Mouse (Mus musculus) heart, embryonic 13.5 days (tissue): ENCODE measurements at regions not wholly inside any gene's neighbourhood (a gene's known extent, or its start where the extent isn't known, plus 50 kb on each side); places are given as distances from the start of the nearest gene placed in this dataset.

Source experiments
- ATAC-seq: fragments of 200-750 bp; cut with Nextera tagmentation; 2 replicates; pipeline ENCODE4 v1.8.0; 2017; ENCODE audit warnings: moderate TSS enrichment; ENCODE audit not compliant: insufficient number of reproducible peaks, low FRiP score, low TSS enrichment; ENCODE audit errors: extremely low read depth
- H3K27ac ChIP-seq: fragments of 300-500 bp; sonication (generic); replicated peaks from 2 replicates; pipeline ENCODE4 v1.5.1; 2015; ENCODE audit warnings: moderate library complexity, mild to moderate bottlenecking, inconsistent platforms
- H3K27me3 ChIP-seq: fragments of 300-500 bp; sonication (generic); replicated peaks from 2 replicates; pipeline ENCODE4 v1.6.1; 2015; ENCODE audit warnings: mild to moderate bottlenecking, inconsistent platforms
- H3K36me3 ChIP-seq: fragments of 300-500 bp; sonication (generic); 2 replicates; pipeline ENCODE4 v1.6.1; 2015; ENCODE audit warnings: mild to moderate bottlenecking, inconsistent platforms
- H3K4me1 ChIP-seq: fragments of 300-500 bp; sonication (generic); 2 replicates; pipeline ENCODE4 v1.6.1; 2015; ENCODE audit warnings: inconsistent platforms
- H3K4me2 ChIP-seq: fragments of 300-500 bp; sonication (generic); 2 replicates; pipeline ENCODE4 v1.6.1; 2015; ENCODE audit warnings: inconsistent platforms, mild to moderate bottlenecking, moderate library complexity
- H3K4me3 ChIP-seq: fragments of 300-500 bp; sonication (generic); 2 replicates; pipeline ENCODE4 v1.5.1; 2015; ENCODE audit warnings: moderate library complexity, mild to moderate bottlenecking, inconsistent platforms
- H3K9ac ChIP-seq: fragments of 300-500 bp; sonication (generic); 2 replicates; pipeline ENCODE4 v1.6.1; 2015; ENCODE audit warnings: inconsistent platforms, mild to moderate bottlenecking, moderate library complexity
- H3K9me3 ChIP-seq: fragments of 300-500 bp; sonication (generic); 2 replicates; pipeline ENCODE4 v1.6.1; 2016; ENCODE audit warnings: inconsistent platforms
- WGBS: fragments of 180-500 bp; shearing (Covaris S2); methylation state at CpG from one replicate; pipeline ENCODE4 v1.1.7; 2015; ENCODE audit warnings: mixed read lengths; 5-methylcytosine and 5-hydroxymethylcytosine counted together

- WGBS, result 76% methylated on average over 1 of the region's 1 CpGs
- no peak overlapping the region for H3K4me3 ChIP-seq
- no peak overlapping the region for H3K27ac ChIP-seq
- no peak for ATAC-seq
- H3K36me3 ChIP-seq, result no peaks in the 10 kb centered on the region
- H3K4me1 ChIP-seq, result no peaks in the 10 kb centered on the region
- H3K9me3 ChIP-seq, result no peaks in the 10 kb centered on the region
- no peak overlapping the region for H3K4me2 ChIP-seq
- H3K9ac ChIP-seq, result no peak overlapping the region
- no peaks in the 10 kb centered on the region for H3K27me3 ChIP-seq
These were observed 50.4 kb upstream of the Atg10 start for GRCm38 (mm10) chr13:91274131-91274530.

- Histone ChIP-seq H3K4me1 (no peaks in the 10 kb centered on the region), H3K4me2 (no peak overlapping the region), H3K9ac (no peak overlapping the region), H3K4me3 (no peak overlapping the region), H3K27ac (no peak overlapping the region), H3K27me3 (no peaks in the 10 kb centered on the region), H3K9me3 (no peaks in the 10 kb centered on the region), H3K36me3 (no peaks in the 10 kb centered on the region)
- WGBS, result 55% methylated on average over 6 of the region's 6 CpGs
- no peak for ATAC-seq
These were observed 50.8 kb upstream of the Atg10 start for GRCm38 (mm10) chr13:91274615-91275014.

GRCm38 (mm10) chr13:91279487-91279886 is 55.7 kb upstream of the Atg10 start:
- no peaks in the 10 kb centered on the region for H3K27me3 ChIP-seq
- H3K4me1 ChIP-seq, result no peaks in the 10 kb centered on the region
- no peak overlapping the region for H3K9ac ChIP-seq
- 75% methylated on average over 3 of the region's 3 CpGs for WGBS
- no peak for ATAC-seq
- no peaks in the 10 kb centered on the region for H3K9me3 ChIP-seq
- H3K4me2 ChIP-seq, result no peak overlapping the region
- H3K36me3 ChIP-seq, result no peaks in the 10 kb centered on the region
- H3K4me3 ChIP-seq, result no peak overlapping the region
- H3K27ac ChIP-seq, result no peak overlapping the region

- Histone ChIP-seq H3K36me3 (no peaks in the 10 kb centered on the region), H3K27me3 (no peaks in the 10 kb centered on the region), H3K4me3 (no peak overlapping the region), H3K4me2 (no peak overlapping the region), H3K27ac (no peak overlapping the region), H3K4me1 (no peaks in the 10 kb centered on the region), H3K9me3 (0 out of 2 replicates have a peak, but pooled peaks cover 5% of the 10 kb centered on the region), H3K9ac (no peak overlapping the region)
- WGBS, result 67% methylated on average over 7 of the region's 7 CpGs
- no peak for ATAC-seq
These were observed 71.9 kb upstream of the Atg10 start for GRCm38 (mm10) chr13:91295552-91296170.

GRCm38 (mm10) chr13:91296521-91297160 is 72.9 kb upstream of the Atg10 start:
- H3K27me3 ChIP-seq, result no peaks in the 10 kb centered on the region
- ATAC-seq, result no peak
- 0 out of 2 replicates have a peak, but pooled peaks cover 5% of the 10 kb centered on the region for H3K9me3 ChIP-seq
- no peak overlapping the region for H3K4me3 ChIP-seq
- H3K27ac ChIP-seq, result no peak overlapping the region
- no peaks in the 10 kb centered on the region for H3K36me3 ChIP-seq
- no peak overlapping the region for H3K9ac ChIP-seq
- H3K4me1 ChIP-seq, result no peaks in the 10 kb centered on the region
- 52% methylated on average over 4 of the region's 5 CpGs for WGBS
- H3K4me2 ChIP-seq, result no peak overlapping the region

GRCm38 (mm10) chr13:91301849-91302248 is 78.1 kb upstream of the Atg10 start:
- WGBS, result 86% methylated on average over 1 of the region's 1 CpGs
- ATAC-seq, result no peak
- Histone ChIP-seq H3K4me1 (no peaks in the 10 kb centered on the region), H3K4me3 (no peak overlapping the region), H3K27me3 (no peaks in the 10 kb centered on the region), H3K9me3 (0 out of 2 replicates have a peak, but pooled peaks cover 5% of the 10 kb centered on the region), H3K27ac (no peak overlapping the region), H3K4me2 (no peak overlapping the region), H3K36me3 (no peaks in the 10 kb centered on the region), H3K9ac (no peak overlapping the region)

- Histone ChIP-seq H3K27me3 (no peaks in the 10 kb centered on the region), H3K9ac (no peak overlapping the region), H3K27ac (no peak overlapping the region), H3K9me3 (no peaks in the 10 kb centered on the region), H3K4me1 (no peaks in the 10 kb centered on the region), H3K4me3 (no peak overlapping the region), H3K36me3 (no peaks in the 10 kb centered on the region), H3K4me2 (no peak overlapping the region)
- no peak for ATAC-seq
- WGBS, result 46% methylated on average over 6 of the region's 6 CpGs
These were observed 82.1 kb upstream of the Atg10 start for GRCm38 (mm10) chr13:91305697-91306405.

- no peak overlapping the region for H3K4me3 ChIP-seq
- peaks cover 5% of the 10 kb centered on the region; the same call in 1 of the 2 replicates for H3K4me1 ChIP-seq
- no peak overlapping the region for H3K4me2 ChIP-seq
- H3K27me3 ChIP-seq, result no peaks in the 10 kb centered on the region
- H3K9ac ChIP-seq, result no peak overlapping the region
- no peaks in the 10 kb centered on the region for H3K9me3 ChIP-seq
- WGBS, result 77% methylated on average over 4 of the region's 4 CpGs
- H3K27ac ChIP-seq, result no peak overlapping the region
- no peaks in the 10 kb centered on the region for H3K36me3 ChIP-seq
- no peak for ATAC-seq
These were observed 82.8 kb upstream of the Atg10 start for GRCm38 (mm10) chr13:91306545-91306944.

- Histone ChIP-seq H3K9me3 (no peaks in the 10 kb centered on the region), H3K4me3 (no peak overlapping the region), H3K9ac (no peak overlapping the region), H3K36me3 (no peaks in the 10 kb centered on the region), H3K27ac (no peak overlapping the region), H3K4me2 (no peak overlapping the region), H3K4me1 (peaks cover 6% of the 10 kb centered on the region; the same call in 1 of the 2 replicates), H3K27me3 (no peaks in the 10 kb centered on the region)
- ATAC-seq, result no peak
- WGBS, result 63% methylated on average over 5 of the region's 5 CpGs
These were observed 89.3 kb upstream of the Atg10 start for GRCm38 (mm10) chr13:91312905-91313571.

- H3K27me3 ChIP-seq, result no peaks in the 10 kb centered on the region
- H3K9me3 ChIP-seq, result peaks cover 5% of the 10 kb centered on the region; the same call in 1 of the 2 replicates
- H3K9ac ChIP-seq, result no peak overlapping the region
- no peaks in the 10 kb centered on the region for H3K4me1 ChIP-seq
- H3K27ac ChIP-seq, result no peak overlapping the region
- no peak overlapping the region for H3K4me2 ChIP-seq
- no peak overlapping the region for H3K4me3 ChIP-seq
- WGBS, result 84% methylated on average over 6 of the region's 6 CpGs
- no peaks in the 10 kb centered on the region for H3K36me3 ChIP-seq
- ATAC-seq, result no peak
These were observed 98.6 kb upstream of the Atg10 start for GRCm38 (mm10) chr13:91322331-91322730.

GRCm38 (mm10) chr13:91326834-91327233 is 103.1 kb upstream of the Atg10 start:
- 70% methylated on average over 3 of the region's 3 CpGs for WGBS
- no peak overlapping the region for H3K4me2 ChIP-seq
- H3K9me3 ChIP-seq, result no peaks in the 10 kb centered on the region
- H3K4me1 ChIP-seq, result no peaks in the 10 kb centered on the region
- H3K4me3 ChIP-seq, result no peak overlapping the region
- H3K9ac ChIP-seq, result no peak overlapping the region
- no peak overlapping the region for H3K27ac ChIP-seq
- ATAC-seq, result no peak
- H3K36me3 ChIP-seq, result no peaks in the 10 kb centered on the region
- no peaks in the 10 kb centered on the region for H3K27me3 ChIP-seq
